Mouse (Mus musculus): ENCODE data around the gene Rnf207. TPM values are rescaled to one million over a fixed set of nuclear protein-coding genes. Genes with fewer than 3 reads are reported as not detected.
A peak's percentile ranks its signal among the peaks of the same experiment; 100 is the strongest.

The Rnf207 gene
- polyA plus RNA-seq, 1 experiment from 2014 or later, result 3.8 TPM

GRCm38 (mm10) chr4:152300375-152300774 lies 18.4 kb downstream of the Rnf207 start:
- no peak for ATAC-seq (ENCODE audit: low FRiP score)
- 96% methylated on average over 8 of the region's 8 CpGs for WGBS
- Histone ChIP-seq H3K9me3 (replicated peaks) (no peaks in the 10 kb centered on the region), H3K27ac (no peak overlapping the region), H3K4me1 (peaks cover 18% of the 10 kb centered on the region), H3K27me3 (peaks cover 19% of the 10 kb centered on the region), H3K9ac (no peak overlapping the region), H3K4me3 (no peak overlapping the region), H3K4me2 (replicated peaks) (no peak overlapping the region), H3K36me3 (peaks cover 51% of the 10 kb centered on the region)

- Histone ChIP-seq H3K36me3 (peaks cover 37% of the 10 kb centered on the region), H3K9ac (peak overlapping the region; percentile 29; the same call in 1 of the 2 replicates), H3K27ac (no peak overlapping the region), H3K9me3 (replicated peaks) (no peaks in the 10 kb centered on the region), H3K4me3 (no peak overlapping the region), H3K27me3 (peaks cover 35% of the 10 kb centered on the region), H3K4me2 (replicated peaks) (peak overlapping the region; percentile 97; the same call in 1 of the 2 replicates), H3K4me1 (peaks cover 23% of the 10 kb centered on the region)
- WGBS, result 85% methylated on average over 14 of the region's 14 CpGs
- no peak for ATAC-seq (ENCODE audit: low FRiP score)
Measured at GRCm38 (mm10) chr4:152298836-152299235, 20.0 kb downstream of the Rnf207 start.

DNA sequence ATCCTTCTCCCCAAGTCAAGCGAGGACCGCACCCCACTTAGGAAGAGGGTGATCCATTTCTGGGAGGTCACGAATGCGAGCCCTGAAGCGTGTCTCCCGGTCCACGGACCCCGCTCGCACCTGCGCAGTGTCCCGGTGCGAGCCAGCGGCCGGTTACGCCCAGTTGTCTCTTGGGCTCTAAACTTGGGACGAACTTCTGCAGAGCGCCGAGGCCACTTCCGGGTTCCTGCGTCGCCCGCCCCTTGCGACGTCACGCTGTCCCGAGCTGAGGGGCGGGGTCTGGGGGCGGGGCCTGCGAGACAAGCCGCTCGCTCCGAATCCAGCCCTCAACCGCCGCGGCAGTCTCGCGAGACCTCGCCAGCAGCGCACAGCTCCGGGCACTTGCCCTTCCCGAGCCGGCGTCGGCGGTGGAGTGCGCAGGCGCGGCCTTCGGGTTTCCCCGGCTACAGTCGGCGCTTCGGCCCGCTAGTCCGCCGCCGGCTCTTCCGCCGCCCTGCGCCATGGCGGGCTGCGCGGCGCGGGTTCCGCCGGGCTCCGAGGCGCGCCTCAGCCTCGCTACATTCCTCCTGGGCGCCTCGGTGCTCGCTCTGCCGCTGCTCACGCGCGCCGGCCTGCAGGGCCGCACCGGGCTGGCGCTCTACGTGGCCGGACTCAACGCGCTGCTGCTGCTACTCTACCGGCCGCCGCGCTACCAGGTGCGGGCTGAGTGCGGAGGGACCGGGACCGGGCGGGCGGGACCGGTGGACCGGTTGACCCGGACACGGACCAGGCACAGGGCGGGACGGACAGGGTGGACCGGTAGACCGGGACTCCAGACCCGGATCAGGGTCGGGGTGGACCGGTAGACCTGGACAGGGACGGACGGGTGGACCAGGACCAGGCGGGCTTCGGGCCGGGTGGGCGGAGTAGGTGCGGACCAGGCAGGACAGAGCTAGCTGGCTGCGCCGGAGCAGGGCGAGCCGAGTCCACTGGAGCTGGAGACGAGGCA lies 21.6 kb downstream of the Rnf207 start, which contains the start of gene Icmt:
Gene Icmt, plus strand, starts transcription at position 354 of the 988 bp plus-strand sequence.
- H3K27ac ChIP-seq, result peak within 1 kb of the TSS; percentile 83
- peaks cover 39% of the 10 kb centered on the region for H3K4me1 ChIP-seq
- peaks cover 52% of the 10 kb centered on the region for H3K27me3 ChIP-seq
- WGBS, result 1% methylated on average over 119 of the region's 119 CpGs
- H3K9me3 ChIP-seq (replicated peaks), result no peaks in the 10 kb centered on the region
- peak within 1 kb of the TSS; percentile 84 for H3K4me3 ChIP-seq
- H3K4me2 ChIP-seq (replicated peaks), result peak within 1 kb of the TSS; percentile 97
- H3K9ac ChIP-seq, result peak within 1 kb of the TSS; percentile 99
- peaks cover 22% of the 10 kb centered on the region for H3K36me3 ChIP-seq
- peak; percentile 94 for ATAC-seq (ENCODE audit: low FRiP score)

DNA sequence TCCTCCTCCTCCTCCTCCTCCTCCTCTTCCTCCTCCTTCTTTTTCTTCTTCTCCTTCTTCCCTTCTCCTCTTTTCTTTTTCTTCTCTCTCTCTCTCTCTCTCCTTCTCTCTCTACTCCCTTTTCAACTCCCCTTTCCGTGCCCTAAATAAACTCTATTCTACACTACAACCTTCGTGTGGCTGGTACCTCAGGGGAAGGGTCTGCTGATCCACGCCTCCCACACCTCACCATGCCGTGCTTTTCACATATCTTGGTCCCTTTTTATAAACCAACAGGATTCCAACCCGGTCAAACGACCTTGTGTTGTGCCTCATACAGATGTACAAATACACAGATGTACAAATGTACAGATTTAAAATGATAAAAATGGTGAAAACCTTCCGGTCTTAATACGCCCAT lies 22.4 kb downstream of the Rnf207 start:
- Histone ChIP-seq H3K27ac (peak overlapping the region; percentile 25; the same call in 1 of the 2 replicates), H3K4me1 (peaks cover 44% of the 10 kb centered on the region)

GRCm38 (mm10) chr4:152295916-152296315 lies 22.9 kb downstream of the Rnf207 start:
- Histone ChIP-seq H3K27me3 (peaks cover 64% of the 10 kb centered on the region), H3K4me2 (replicated peaks) (no peak overlapping the region), H3K4me1 (peaks cover 49% of the 10 kb centered on the region), H3K4me3 (no peak overlapping the region), H3K27ac (no peak overlapping the region), H3K36me3 (peaks cover 15% of the 10 kb centered on the region), H3K9me3 (replicated peaks) (no peaks in the 10 kb centered on the region), H3K9ac (no peak overlapping the region)
- no peak for ATAC-seq (ENCODE audit: low FRiP score)
- 65% methylated on average over 4 of the region's 4 CpGs for WGBS

More for the DNA sequence above, 22.4 kb downstream of the Rnf207 start:
- 21% methylated on average over 8 of the region's 8 CpGs for WGBS
- H3K4me3 ChIP-seq, result peak overlapping the region; percentile 84
- no peaks in the 10 kb centered on the region for H3K9me3 ChIP-seq (replicated peaks)
- peaks cover 60% of the 10 kb centered on the region for H3K27me3 ChIP-seq
- peak overlapping the region; percentile 97 for H3K4me2 ChIP-seq (replicated peaks)
- H3K9ac ChIP-seq, result peak overlapping the region; percentile 48
- ATAC-seq (ENCODE audit: low FRiP score), result no peak
- H3K36me3 ChIP-seq, result peaks cover 19% of the 10 kb centered on the region

DNA sequence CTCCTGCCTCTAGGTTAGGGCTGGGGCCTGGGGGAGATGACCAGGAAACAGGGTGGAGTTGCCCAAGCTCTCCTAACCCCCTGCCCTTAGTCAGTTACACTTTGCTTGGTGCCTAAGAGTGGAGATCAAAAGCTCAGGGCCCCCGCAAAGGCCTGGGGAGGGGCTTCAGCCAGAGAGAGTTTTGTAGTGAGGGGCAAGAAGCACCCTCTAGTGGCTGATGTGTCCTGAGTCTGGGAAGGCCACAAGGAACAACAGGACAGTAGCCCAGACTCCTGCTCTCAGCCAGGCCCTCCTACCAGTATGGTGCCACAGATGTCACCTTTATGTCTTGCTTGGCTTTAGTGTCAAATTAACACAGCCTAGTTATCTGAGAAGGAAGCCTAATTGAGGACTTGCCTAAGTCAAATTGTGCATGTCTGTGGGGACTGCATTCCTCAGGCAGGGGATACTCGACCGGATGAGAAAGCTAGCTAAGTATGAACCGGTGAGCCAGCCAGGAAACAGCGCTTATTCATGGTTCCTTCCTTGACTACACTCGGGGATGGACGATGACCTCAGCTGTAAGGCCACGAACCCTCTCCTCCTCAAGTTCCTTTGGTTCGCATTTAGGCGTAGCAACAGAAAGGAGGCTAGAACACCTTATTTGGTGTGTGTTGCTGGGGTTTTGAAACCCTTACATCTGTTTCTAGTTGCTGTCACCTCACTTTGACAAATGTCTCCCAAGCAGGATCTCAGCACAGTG lies 24.4 kb downstream of the Rnf207 start:
- Histone ChIP-seq H3K27me3 (peaks cover 78% of the 10 kb centered on the region), H3K4me2 (replicated peaks) (no peak overlapping the region), H3K4me3 (no peak overlapping the region), H3K9me3 (replicated peaks) (no peaks in the 10 kb centered on the region), H3K27ac (no peak overlapping the region), H3K9ac (no peak overlapping the region), H3K36me3 (no peaks in the 10 kb centered on the region), H3K4me1 (peaks cover 62% of the 10 kb centered on the region)
- ATAC-seq (ENCODE audit: low FRiP score), result no peak
- 49% methylated on average over 10 of the region's 10 CpGs for WGBS

DNA sequence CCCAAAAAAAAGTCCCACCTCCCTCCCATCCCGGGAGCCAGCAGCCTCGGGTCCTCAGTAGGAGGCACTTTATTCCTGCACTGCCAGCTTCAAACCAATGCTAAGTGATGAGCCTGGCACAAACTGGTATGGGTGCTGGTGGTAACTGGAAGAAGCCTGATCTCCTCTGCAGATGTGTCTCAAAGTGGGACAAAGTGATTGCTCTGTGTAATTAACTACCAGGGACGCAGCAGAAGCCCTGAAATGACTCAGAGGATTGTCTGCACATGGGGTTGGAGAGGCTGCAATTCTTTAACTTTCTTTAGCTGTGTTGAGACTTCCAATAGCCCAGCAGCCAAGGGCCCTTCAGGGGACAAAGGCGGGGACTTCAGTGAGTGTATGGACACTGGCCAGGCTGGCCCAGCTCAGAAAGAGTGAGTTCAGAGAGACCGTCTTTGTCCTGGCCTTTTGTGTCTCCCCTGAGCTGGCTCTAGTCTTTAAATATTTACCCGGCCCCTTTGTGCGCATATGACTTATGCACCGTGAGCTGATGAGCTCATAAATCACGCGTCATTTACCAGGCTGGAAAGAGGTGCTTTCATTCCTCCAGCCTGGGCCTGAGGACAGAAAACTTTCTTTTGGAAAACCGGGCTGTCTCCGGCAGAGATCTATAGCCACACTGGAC lies 26.6 kb downstream of the Rnf207 start:
- Histone ChIP-seq H3K9me3 (replicated peaks) (no peaks in the 10 kb centered on the region), H3K4me3 (no peak overlapping the region), H3K27me3 (peaks cover 87% of the 10 kb centered on the region), H3K27ac (no peak overlapping the region), H3K36me3 (no peaks in the 10 kb centered on the region), H3K4me1 (peaks cover 61% of the 10 kb centered on the region), H3K4me2 (replicated peaks) (no peak overlapping the region), H3K9ac (no peak overlapping the region)
- no peak for ATAC-seq (ENCODE audit: low FRiP score)
- 15% methylated on average over 12 of the region's 12 CpGs for WGBS

GRCm38 (mm10) chr4:152291562-152291961 lies 27.2 kb downstream of the Rnf207 start, which contains the start of gene Hes3:
Gene Hes3 (minus strand): TSS chr4:152291662.
- H3K27me3 ChIP-seq, result peaks cover 94% of the 10 kb centered on the region
- ATAC-seq (ENCODE audit: low FRiP score), result no peak
- H3K27ac ChIP-seq, result 0 out of 2 replicates have a peak within 1 kb of the TSS, but pooled peaks have one; percentile 9
- peak within 1 kb of the TSS; percentile 51; the same call in 1 of the 2 replicates for H3K9ac ChIP-seq
- H3K4me2 ChIP-seq (replicated peaks), result peak within 1 kb of the TSS; percentile 54
- peaks cover 68% of the 10 kb centered on the region for H3K4me1 ChIP-seq
- peak within 1 kb of the TSS; percentile 28 for H3K4me3 ChIP-seq
- no peaks in the 10 kb centered on the region for H3K9me3 ChIP-seq (replicated peaks)
- WGBS, result 11% methylated on average over 6 of the region's 6 CpGs
- no peaks in the 10 kb centered on the region for H3K36me3 ChIP-seq

DNA sequence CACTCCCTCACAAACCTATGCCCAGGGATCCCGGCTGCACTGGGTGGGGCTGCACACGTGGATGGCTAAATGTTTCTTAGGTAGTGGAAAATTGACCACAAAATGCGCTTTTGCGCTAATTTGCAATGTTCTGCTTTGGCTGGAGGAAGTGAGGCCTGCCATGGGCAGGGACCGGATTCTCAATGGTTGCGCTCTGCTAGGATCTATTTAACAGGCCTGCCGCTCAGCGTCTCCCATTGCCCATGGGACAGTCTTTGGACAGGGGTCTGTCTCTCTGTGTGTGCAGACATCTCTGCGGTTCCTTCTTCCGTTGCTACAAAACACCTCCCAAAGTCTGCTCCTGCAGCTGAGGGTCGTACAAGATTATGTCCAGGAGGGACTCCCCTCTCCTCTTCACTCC lies 27.8 kb downstream of the Rnf207 start:
- Histone ChIP-seq H3K4me3 (peak overlapping the region; percentile 28; the same call in 1 of the 2 replicates), H3K36me3 (no peaks in the 10 kb centered on the region)
- WGBS, result 5% methylated on average over 11 of the region's 11 CpGs

GRCm38 (mm10) chr4:152290385-152290784 lies 28.4 kb downstream of the Rnf207 start:
- Histone ChIP-seq H3K36me3 (no peaks in the 10 kb centered on the region), H3K4me3 (peak overlapping the region; percentile 28)
- 1% methylated on average over 38 of the region's 39 CpGs for WGBS

More for the DNA sequence above, 27.8 kb downstream of the Rnf207 start:
- Histone ChIP-seq H3K4me1 (peaks cover 71% of the 10 kb centered on the region), H3K9me3 (replicated peaks) (no peaks in the 10 kb centered on the region), H3K9ac (0 out of 2 replicates have a peak overlapping the region, but pooled peaks have one; percentile 15), H3K27ac (0 out of 2 replicates have a peak overlapping the region, but pooled peaks have one; percentile 9), H3K4me2 (replicated peaks) (peak overlapping the region; percentile 54), H3K27me3 (peaks cover 96% of the 10 kb centered on the region)
- ATAC-seq (ENCODE audit: low FRiP score), result no peak

GRCm38 (mm10) chr4:152288398-152288945 lies 30.3 kb downstream of the Rnf207 start:
- peaks cover 96% of the 10 kb centered on the region for H3K27me3 ChIP-seq
- no peak overlapping the region for H3K4me2 ChIP-seq (replicated peaks)
- H3K9me3 ChIP-seq (replicated peaks), result no peaks in the 10 kb centered on the region
- H3K9ac ChIP-seq, result no peak overlapping the region
- no peak; the same call in 1 of the 2 replicates for ATAC-seq (ENCODE audit: low FRiP score)
- H3K27ac ChIP-seq, result no peak overlapping the region
- WGBS, result 28% methylated on average over 18 of the region's 18 CpGs
- H3K4me1 ChIP-seq, result peaks cover 65% of the 10 kb centered on the region
- no peaks in the 10 kb centered on the region for H3K36me3 ChIP-seq
- H3K4me3 ChIP-seq, result no peak overlapping the region

More at GRCm38 (mm10) chr4:152290385-152290784, 28.4 kb downstream of the Rnf207 start:
- Histone ChIP-seq H3K4me1 (peaks cover 72% of the 10 kb centered on the region), H3K9me3 (replicated peaks) (no peaks in the 10 kb centered on the region), H3K4me2 (replicated peaks) (peak overlapping the region; percentile 54), H3K27ac (no peak overlapping the region), H3K27me3 (peaks cover 96% of the 10 kb centered on the region), H3K9ac (peak overlapping the region; percentile 51; the same call in 1 of the 2 replicates)
- peak; percentile 55 for ATAC-seq (ENCODE audit: low FRiP score)
